Mouse (Mus musculus) layer of hippocampus, adult 9-11 months (tissue): ENCODE measurements at regions not wholly inside any gene's neighbourhood (a gene's known extent, or its start where the extent isn't known, plus 50 kb on each side); places are given as distances from the start of the nearest gene placed in this dataset.

Experiments used
- DNase-seq: peaks from one replicate; pipeline ENCODE4 v3.0.0; 2022

GRCm38 (mm10) chr13:101096856-101097255, 263.6 kb upstream of the Slc30a5 start:
- no peak for DNase-seq

GRCm38 (mm10) chr13:101096221-101096620, 263.0 kb upstream of the Slc30a5 start:
- no peak for DNase-seq

GRCm38 (mm10) chr13:101095057-101095831, 262.0 kb upstream of the Slc30a5 start:
- DNase-seq = no peak

GRCm38 (mm10) chr13:101092743-101093131, 259.5 kb upstream of the Slc30a5 start:
- no peak for DNase-seq

GRCm38 (mm10) chr13:101092033-101092742, 259.0 kb upstream of the Slc30a5 start:
- peak; percentile 54 for DNase-seq

GRCm38 (mm10) chr13:101085182-101085581, 252.0 kb upstream of the Slc30a5 start:
- no peak for DNase-seq

GRCm38 (mm10) chr13:101084193-101084592, 251.0 kb upstream of the Slc30a5 start:
- DNase-seq = no peak

- no peak for DNase-seq
These were observed 250.2 kb upstream of the Slc30a5 start for GRCm38 (mm10) chr13:101083416-101083815.

GRCm38 (mm10) chr13:101068489-101068888, 235.3 kb upstream of the Slc30a5 start:
- DNase-seq = no peak

- no peak for DNase-seq
These were observed 229.4 kb upstream of the Slc30a5 start for GRCm38 (mm10) chr13:101062582-101062981.

GRCm38 (mm10) chr13:101061233-101062144, 228.3 kb upstream of the Slc30a5 start:
- no peak for DNase-seq

- DNase-seq = no peak
These were observed 216.3 kb upstream of the Slc30a5 start for GRCm38 (mm10) chr13:101049511-101049910.

- DNase-seq = no peak
These were observed 199.4 kb upstream of the Slc30a5 start for GRCm38 (mm10) chr13:101032594-101032993.

- DNase-seq = no peak
These were observed 192.8 kb upstream of the Slc30a5 start for GRCm38 (mm10) chr13:101026043-101026442.

- DNase-seq = no peak
These were observed 192.3 kb upstream of the Slc30a5 start for GRCm38 (mm10) chr13:101025488-101025887.

- peak; percentile 47 for DNase-seq
These were observed 191.7 kb upstream of the Slc30a5 start for GRCm38 (mm10) chr13:101024971-101025370.

- DNase-seq = peak; percentile 8
These were observed 186.0 kb upstream of the Slc30a5 start for GRCm38 (mm10) chr13:101019272-101019676.

- no peak for DNase-seq
These were observed 183.8 kb upstream of the Slc30a5 start for GRCm38 (mm10) chr13:101017041-101017440.

- no peak for DNase-seq
These were observed 183.0 kb upstream of the Slc30a5 start for GRCm38 (mm10) chr13:101016181-101016580.

- no peak for DNase-seq
These were observed 182.2 kb upstream of the Slc30a5 start for GRCm38 (mm10) chr13:101015435-101015834.

GRCm38 (mm10) chr13:101013604-101014003, 180.4 kb upstream of the Slc30a5 start:
- DNase-seq = no peak

- no peak for DNase-seq
These were observed 157.4 kb upstream of the Slc30a5 start for GRCm38 (mm10) chr13:100990646-100991045.
